Mouse (Mus musculus): ENCODE data around the gene Bag3. TPM values are rescaled to one million over a fixed set of nuclear protein-coding genes. Genes with fewer than 3 reads are reported as not detected.

Gene Bag3
- total RNA-seq (2012; rRNA removed) (0.13 and 0.17 TPM in 2 replicates), total RNA-seq (2014; rRNA removed) (not detected in 2 replicates), polyA plus RNA-seq (2012; ENCODE audit: insufficient read length, low read depth) (0.15 and 0.24 TPM in 2 replicates)

DNA sequence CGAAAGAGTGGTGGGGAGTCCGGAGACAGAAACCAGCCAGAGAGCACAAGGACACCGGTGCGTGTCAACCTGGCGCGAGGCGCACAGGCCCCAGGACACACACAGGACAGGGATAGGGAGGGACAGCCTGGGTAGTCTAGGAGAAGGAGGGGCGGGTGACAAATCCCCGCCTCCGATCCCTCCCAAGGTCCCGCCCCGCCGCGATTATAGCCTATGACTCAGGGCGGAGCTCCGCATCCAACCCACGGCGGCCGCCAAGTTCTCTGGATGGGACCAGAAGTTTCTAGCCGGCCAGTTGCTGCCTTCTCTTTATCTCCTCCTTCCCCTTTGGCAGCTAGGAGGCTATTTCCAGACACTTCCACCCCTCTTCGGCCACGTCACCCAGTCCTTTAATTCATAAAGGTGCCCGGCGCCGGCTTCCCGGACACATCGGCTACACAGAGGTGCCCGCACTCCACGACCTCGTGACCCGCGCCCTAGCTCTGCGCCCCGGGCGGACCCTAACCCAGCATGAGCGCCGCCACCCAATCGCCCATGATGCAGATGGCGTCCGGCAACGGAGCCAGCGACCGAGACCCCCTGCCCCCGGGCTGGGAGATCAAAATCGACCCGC lies at the start of gene Bag3:
Bag3 (plus strand) TSS at position 268 of the 613 bp plus-strand sequence.
- no peaks in the 10 kb centered on the region for H3K79me2 ChIP-seq (replicated peaks; ENCODE audit: control insufficient read depth, extremely low read depth, insufficient read depth, poor library complexity, severe bottlenecking)
- peak within 1 kb of the TSS; percentile 68 for H3K4me2 ChIP-seq (ENCODE audit: insufficient read depth, low read depth, poor library complexity, severe bottlenecking)
- dilution Hi-C loops (cut with MboI; ENCODE audit: extremely low pct_ligation_motif_present, extremely low pct_unique_long_range_greater_than_20kb, low sequenced_read_pairs) (no loop called here), in situ Hi-C loops (cut with MboI; ENCODE audit: low pct_ligation_motif_present, low pct_unique_long_range_greater_than_20kb, low sequenced_read_pairs) (no loop called here)
- H3K27ac ChIP-seq (ENCODE audit: insufficient read depth, low read depth): no peak within 1 kb of the TSS
- H3K9me3 ChIP-seq (replicated peaks; ENCODE audit: low read length): peaks cover 3% of the 10 kb centered on the region
- no peak for DNase-seq (ENCODE audit: extremely low read depth)
- H3K4me3 ChIP-seq (replicated peaks in 1 of 3; ENCODE audit: low read depth in 2 of 3, low read length in 2 of 3, poor library complexity in 1 of 3): peak within 1 kb of the TSS in 2 of 3 experiments; percentile 6 to 39
- no peaks in the 10 kb centered on the region for H3K36me3 ChIP-seq (replicated peaks in 1 of 2; ENCODE audit: control insufficient read depth in 1 of 2, insufficient read depth in 1 of 2, low read length in 1 of 2)
- H3K4me1 ChIP-seq (ENCODE audit: control insufficient read depth in 1 of 2, insufficient read depth in 2 of 2): peaks cover 0 to 6% of the 10 kb centered on the region in 2 experiments; a peak in 2 of 4 replicates
- TF ChIP-seq TCF12 (IDR thresholded peaks at IDR 0.05; ENCODE audit: low read depth, low read length) (no peak), KAT2A (IDR thresholded peaks at IDR 0.05; ENCODE audit: insufficient replicate concordance, low read length) (no peak), MAX (IDR thresholded peaks at IDR 0.05; ENCODE audit: low read length) (no peak), ZMIZ1 (IDR thresholded peaks at IDR 0.05; ENCODE audit: low read depth, low read length) (no peak), USF2 (conservative IDR thresholded peaks at IDR 0.05; ENCODE audit: low read depth, low read length) (no peak)
- H3K9ac ChIP-seq (ENCODE audit: insufficient read depth, low read depth): no peak within 1 kb of the TSS
- no peaks in the 10 kb centered on the region for H3K27me3 ChIP-seq (replicated peaks)

GRCm38 (mm10) chr7:128474322-128474721 lies 49.1 kb upstream of the Bag3 start:
- dilution Hi-C loops (cut with MboI; ENCODE audit: extremely low pct_ligation_motif_present, extremely low pct_unique_long_range_greater_than_20kb, low sequenced_read_pairs) (no loop called here), in situ Hi-C loops (cut with MboI; ENCODE audit: low pct_ligation_motif_present, low pct_unique_long_range_greater_than_20kb, low sequenced_read_pairs) (no loop called here)

GRCm38 (mm10) chr7:128488986-128489385 lies 34.4 kb upstream of the Bag3 start:
- Histone ChIP-seq H3K9me3 (replicated peaks; ENCODE audit: low read length) (peaks cover 17% of the 10 kb centered on the region), H3K4me2 (ENCODE audit: insufficient read depth, low read depth, poor library complexity, severe bottlenecking) (no peak overlapping the region), H3K4me3 (replicated peaks in 1 of 3; ENCODE audit: low read depth in 2 of 3, low read length in 2 of 3, poor library complexity in 1 of 3) (no peak overlapping the region), H3K4me1 (ENCODE audit: control insufficient read depth in 1 of 2, insufficient read depth in 2 of 2) (no peaks in the 10 kb centered on the region), H3K79me2 (replicated peaks; ENCODE audit: control insufficient read depth, extremely low read depth, insufficient read depth, poor library complexity, severe bottlenecking) (no peaks in the 10 kb centered on the region), H3K27me3 (replicated peaks) (no peaks in the 10 kb centered on the region), H3K27ac (ENCODE audit: insufficient read depth, low read depth) (no peak overlapping the region), H3K9ac (ENCODE audit: insufficient read depth, low read depth) (no peak overlapping the region), H3K36me3 (replicated peaks in 1 of 2; ENCODE audit: control insufficient read depth in 1 of 2, insufficient read depth in 1 of 2, low read length in 1 of 2) (no peaks in the 10 kb centered on the region)
- no peak for DNase-seq (ENCODE audit: extremely low read depth)
- in situ Hi-C loops (cut with MboI; ENCODE audit: low pct_ligation_motif_present, low pct_unique_long_range_greater_than_20kb, low sequenced_read_pairs): no loop called here
- TF ChIP-seq CHD1 (IDR thresholded peaks at IDR 0.05; ENCODE audit: low read depth, low read length): no peak
- TF ChIP-seq MAX (IDR thresholded peaks at IDR 0.05; ENCODE audit: low read length): no peak
- TF ChIP-seq MYC (IDR thresholded peaks at IDR 0.05; ENCODE audit: low read depth, low read length): no peak
- TF ChIP-seq CHD2 (IDR thresholded peaks at IDR 0.05; ENCODE audit: low read length): no peak
- dilution Hi-C loops (cut with MboI; ENCODE audit: extremely low pct_ligation_motif_present, extremely low pct_unique_long_range_greater_than_20kb, low sequenced_read_pairs): no loop called here

More at GRCm38 (mm10) chr7:128474322-128474721, 49.1 kb upstream of the Bag3 start:
- TF ChIP-seq TCF12 (IDR thresholded peaks at IDR 0.05; ENCODE audit: low read depth, low read length): no peak
- no peak for TF ChIP-seq MAX (IDR thresholded peaks at IDR 0.05; ENCODE audit: low read length)
- TF ChIP-seq CTCF (conservative IDR thresholded peaks at IDR 0.05 in 1 of 2, IDR thresholded peaks at IDR 0.05 in 1 of 2; ENCODE audit: low read depth in 2 of 2, low read length in 2 of 2): peak in 1 of 2 experiments; percentile 63; a peak in 2 of 4 replicates
- peak; percentile 63 for TF ChIP-seq SMC3 (IDR thresholded peaks at IDR 0.05; ENCODE audit: low read depth, low read length)
- TF ChIP-seq MEF2A (IDR thresholded peaks at IDR 0.05; ENCODE audit: borderline replicate concordance, low read depth, low read length): no peak
- no peak for TF ChIP-seq RCOR1 (conservative IDR thresholded peaks at IDR 0.05; ENCODE audit: low read depth, low read length)
- TF ChIP-seq IRF4 (IDR thresholded peaks at IDR 0.05; ENCODE audit: low read depth, low read length): no peak
- peak; percentile 50 for TF ChIP-seq RAD21 (IDR thresholded peaks at IDR 0.05; ENCODE audit: low read depth, low read length)
- peak; percentile 16 for DNase-seq (ENCODE audit: extremely low read depth)
- no peak overlapping the region for H3K4me2 ChIP-seq (ENCODE audit: insufficient read depth, low read depth, poor library complexity, severe bottlenecking)
- no peaks in the 10 kb centered on the region for H3K79me2 ChIP-seq (replicated peaks; ENCODE audit: control insufficient read depth, extremely low read depth, insufficient read depth, poor library complexity, severe bottlenecking)
- H3K9me3 ChIP-seq (replicated peaks; ENCODE audit: low read length): no peaks in the 10 kb centered on the region
- H3K36me3 ChIP-seq (replicated peaks in 1 of 2; ENCODE audit: control insufficient read depth in 1 of 2, insufficient read depth in 1 of 2, low read length in 1 of 2): no peaks in the 10 kb centered on the region
- H3K4me3 ChIP-seq (replicated peaks in 1 of 3; ENCODE audit: low read depth in 2 of 3, low read length in 2 of 3, poor library complexity in 1 of 3): no peak overlapping the region
- H3K27me3 ChIP-seq (replicated peaks): no peaks in the 10 kb centered on the region
- H3K27ac ChIP-seq (ENCODE audit: insufficient read depth, low read depth): no peak overlapping the region
- H3K9ac ChIP-seq (ENCODE audit: insufficient read depth, low read depth): no peak overlapping the region
- H3K4me1 ChIP-seq (ENCODE audit: control insufficient read depth in 1 of 2, insufficient read depth in 2 of 2): no peaks in the 10 kb centered on the region
